Mouse (Mus musculus): ENCODE measurements at regions not wholly inside any gene's neighbourhood (a gene's known extent, or its start where the extent isn't known, plus 50 kb on each side); places are given as distances from the start of the nearest gene placed in this dataset.

- Histone ChIP-seq H3K4me1 (ENCODE audit: control insufficient read depth, insufficient read depth, low read length) (no peaks in the 10 kb centered on the region), H3K4me3 (ENCODE audit: low read length) (no peak overlapping the region), H3K27ac (ENCODE audit: low read depth, low read length) (no peak overlapping the region), H3K9ac (ENCODE audit: low read depth, low read length) (no peak overlapping the region), H3K4me2 (replicated peaks; ENCODE audit: low read depth, low read length) (no peak overlapping the region), H3K27me3 (ENCODE audit: control insufficient read depth, insufficient read depth, low read length) (no peaks in the 10 kb centered on the region), H3K36me3 (ENCODE audit: control insufficient read depth, insufficient read depth, low read length) (no peaks in the 10 kb centered on the region), H3K9me3 (ENCODE audit: control insufficient read depth, low read length) (no peaks in the 10 kb centered on the region)
- ATAC-seq (ENCODE audit: low FRiP score, low TSS enrichment), result no peak
- WGBS, result 42% methylated on average over 3 of the region's 3 CpGs
Observed at GRCm38 (mm10) chr4:97093576-97093975, 89.4 kb downstream of the Gm10192 start.

GRCm38 (mm10) chr4:97050735-97051134 lies 132.2 kb downstream of the Gm10192 start:
- Histone ChIP-seq H3K36me3 (ENCODE audit: control insufficient read depth, insufficient read depth, low read length) (no peaks in the 10 kb centered on the region), H3K9ac (ENCODE audit: low read depth, low read length) (no peak overlapping the region), H3K4me3 (ENCODE audit: low read length) (no peak overlapping the region), H3K4me2 (replicated peaks; ENCODE audit: low read depth, low read length) (no peak overlapping the region), H3K27ac (ENCODE audit: low read depth, low read length) (no peak overlapping the region), H3K9me3 (ENCODE audit: control insufficient read depth, low read length) (no peaks in the 10 kb centered on the region), H3K4me1 (ENCODE audit: control insufficient read depth, insufficient read depth, low read length) (peaks cover 6% of the 10 kb centered on the region; the same call in 1 of the 2 replicates), H3K27me3 (ENCODE audit: control insufficient read depth, insufficient read depth, low read length) (no peaks in the 10 kb centered on the region)
- 32% methylated on average over 6 of the region's 6 CpGs for WGBS
- peak; percentile 90 for ATAC-seq (ENCODE audit: low FRiP score, low TSS enrichment)

- no peaks in the 10 kb centered on the region for H3K36me3 ChIP-seq (ENCODE audit: control insufficient read depth, insufficient read depth, low read length)
- no peak overlapping the region for H3K27ac ChIP-seq (ENCODE audit: low read depth, low read length)
- WGBS, result 24% methylated on average over 4 of the region's 4 CpGs
- H3K9me3 ChIP-seq (ENCODE audit: control insufficient read depth, low read length), result no peaks in the 10 kb centered on the region
- peaks cover 6% of the 10 kb centered on the region; the same call in 1 of the 2 replicates for H3K4me1 ChIP-seq (ENCODE audit: control insufficient read depth, insufficient read depth, low read length)
- H3K27me3 ChIP-seq (ENCODE audit: control insufficient read depth, insufficient read depth, low read length), result no peaks in the 10 kb centered on the region
- ATAC-seq (ENCODE audit: low FRiP score, low TSS enrichment), result peak; percentile 68
- no peak overlapping the region for H3K4me2 ChIP-seq (replicated peaks; ENCODE audit: low read depth, low read length)
- H3K9ac ChIP-seq (ENCODE audit: low read depth, low read length), result no peak overlapping the region
- no peak overlapping the region for H3K4me3 ChIP-seq (ENCODE audit: low read length)
Observed at GRCm38 (mm10) chr4:97049045-97049674, 133.8 kb downstream of the Gm10192 start.

GRCm38 (mm10) chr4:97037693-97038348 lies 145.1 kb downstream of the Gm10192 start:
- no peak for ATAC-seq (ENCODE audit: low FRiP score, low TSS enrichment)
- no peak overlapping the region for H3K27ac ChIP-seq (ENCODE audit: low read depth, low read length)
- no peak overlapping the region for H3K9ac ChIP-seq (ENCODE audit: low read depth, low read length)
- no peaks in the 10 kb centered on the region for H3K27me3 ChIP-seq (ENCODE audit: control insufficient read depth, insufficient read depth, low read length)
- H3K36me3 ChIP-seq (ENCODE audit: control insufficient read depth, insufficient read depth, low read length), result no peaks in the 10 kb centered on the region
- no peaks in the 10 kb centered on the region for H3K4me1 ChIP-seq (ENCODE audit: control insufficient read depth, insufficient read depth, low read length)
- no peaks in the 10 kb centered on the region for H3K9me3 ChIP-seq (ENCODE audit: control insufficient read depth, low read length)
- no peak overlapping the region for H3K4me3 ChIP-seq (ENCODE audit: low read length)
- WGBS, result 38% methylated on average over 2 of the region's 2 CpGs
- no peak overlapping the region for H3K4me2 ChIP-seq (replicated peaks; ENCODE audit: low read depth, low read length)

GRCm38 (mm10) chr4:97028938-97029337 lies 154.0 kb downstream of the Gm10192 start:
- Histone ChIP-seq H3K4me2 (replicated peaks; ENCODE audit: low read depth, low read length) (no peak overlapping the region), H3K9ac (ENCODE audit: low read depth, low read length) (no peak overlapping the region), H3K27ac (ENCODE audit: low read depth, low read length) (no peak overlapping the region), H3K9me3 (ENCODE audit: control insufficient read depth, low read length) (no peaks in the 10 kb centered on the region), H3K27me3 (ENCODE audit: control insufficient read depth, insufficient read depth, low read length) (no peaks in the 10 kb centered on the region), H3K4me1 (ENCODE audit: control insufficient read depth, insufficient read depth, low read length) (no peaks in the 10 kb centered on the region), H3K4me3 (ENCODE audit: low read length) (no peak overlapping the region), H3K36me3 (ENCODE audit: control insufficient read depth, insufficient read depth, low read length) (no peaks in the 10 kb centered on the region)
- no peak for ATAC-seq (ENCODE audit: low FRiP score, low TSS enrichment)

- no peaks in the 10 kb centered on the region for H3K9me3 ChIP-seq (ENCODE audit: control insufficient read depth, low read length)
- no peaks in the 10 kb centered on the region for H3K27me3 ChIP-seq (ENCODE audit: control insufficient read depth, insufficient read depth, low read length)
- H3K4me1 ChIP-seq (ENCODE audit: control insufficient read depth, insufficient read depth, low read length), result no peaks in the 10 kb centered on the region
- no peak overlapping the region for H3K4me3 ChIP-seq (ENCODE audit: low read length)
- no peak for ATAC-seq (ENCODE audit: low FRiP score, low TSS enrichment)
- H3K4me2 ChIP-seq (replicated peaks; ENCODE audit: low read depth, low read length), result no peak overlapping the region
- whole genome bisulfite sequencing, result 47% methylated on average over 4 of the region's 4 CpGs
- no peak overlapping the region for H3K9ac ChIP-seq (ENCODE audit: low read depth, low read length)
- no peaks in the 10 kb centered on the region for H3K36me3 ChIP-seq (ENCODE audit: control insufficient read depth, insufficient read depth, low read length)
- no peak overlapping the region for H3K27ac ChIP-seq (ENCODE audit: low read depth, low read length)
Observed at GRCm38 (mm10) chr4:97025446-97026040, 157.4 kb downstream of the Gm10192 start.

GRCm38 (mm10) chr4:97001321-97001720 lies 181.6 kb downstream of the Gm10192 start:
- ATAC-seq (ENCODE audit: low FRiP score, low TSS enrichment), result no peak
- Histone ChIP-seq H3K4me2 (replicated peaks; ENCODE audit: low read depth, low read length) (no peak overlapping the region), H3K9me3 (ENCODE audit: control insufficient read depth, low read length) (no peaks in the 10 kb centered on the region), H3K36me3 (ENCODE audit: control insufficient read depth, insufficient read depth, low read length) (no peaks in the 10 kb centered on the region), H3K27ac (ENCODE audit: low read depth, low read length) (no peak overlapping the region), H3K27me3 (ENCODE audit: control insufficient read depth, insufficient read depth, low read length) (no peaks in the 10 kb centered on the region), H3K4me1 (ENCODE audit: control insufficient read depth, insufficient read depth, low read length) (no peaks in the 10 kb centered on the region), H3K9ac (ENCODE audit: low read depth, low read length) (no peak overlapping the region), H3K4me3 (ENCODE audit: low read length) (no peak overlapping the region)

GRCm38 (mm10) chr4:96980311-96980710 lies 195.3 kb upstream of the Gm12695 start:
- H3K4me3 ChIP-seq (ENCODE audit: low read length), result no peak overlapping the region
- no peak for ATAC-seq (ENCODE audit: low FRiP score, low TSS enrichment)
- H3K4me2 ChIP-seq (replicated peaks; ENCODE audit: low read depth, low read length), result no peak overlapping the region
- H3K27me3 ChIP-seq (ENCODE audit: control insufficient read depth, insufficient read depth, low read length), result no peaks in the 10 kb centered on the region
- H3K4me1 ChIP-seq (ENCODE audit: control insufficient read depth, insufficient read depth, low read length), result no peaks in the 10 kb centered on the region
- no peaks in the 10 kb centered on the region for H3K36me3 ChIP-seq (ENCODE audit: control insufficient read depth, insufficient read depth, low read length)
- no peaks in the 10 kb centered on the region for H3K9me3 ChIP-seq (ENCODE audit: control insufficient read depth, low read length)
- 69% methylated on average over 2 of the region's 2 CpGs for WGBS
- no peak overlapping the region for H3K27ac ChIP-seq (ENCODE audit: low read depth, low read length)
- no peak overlapping the region for H3K9ac ChIP-seq (ENCODE audit: low read depth, low read length)

GRCm38 (mm10) chr4:96979876-96980275 lies 194.9 kb upstream of the Gm12695 start:
- Histone ChIP-seq H3K4me2 (replicated peaks; ENCODE audit: low read depth, low read length) (no peak overlapping the region), H3K4me3 (ENCODE audit: low read length) (no peak overlapping the region), H3K27ac (ENCODE audit: low read depth, low read length) (no peak overlapping the region), H3K27me3 (ENCODE audit: control insufficient read depth, insufficient read depth, low read length) (no peaks in the 10 kb centered on the region), H3K9me3 (ENCODE audit: control insufficient read depth, low read length) (no peaks in the 10 kb centered on the region), H3K9ac (ENCODE audit: low read depth, low read length) (no peak overlapping the region), H3K36me3 (ENCODE audit: control insufficient read depth, insufficient read depth, low read length) (no peaks in the 10 kb centered on the region), H3K4me1 (ENCODE audit: control insufficient read depth, insufficient read depth, low read length) (no peaks in the 10 kb centered on the region)
- no peak for ATAC-seq (ENCODE audit: low FRiP score, low TSS enrichment)
- 84% methylated on average over 3 of the region's 3 CpGs for WGBS

Measured in kidney, embryonic 14.5 days (tissue).